Mouse (Mus musculus): ENCODE measurements around the gene Teddm2.

The Teddm2 gene

DNA sequence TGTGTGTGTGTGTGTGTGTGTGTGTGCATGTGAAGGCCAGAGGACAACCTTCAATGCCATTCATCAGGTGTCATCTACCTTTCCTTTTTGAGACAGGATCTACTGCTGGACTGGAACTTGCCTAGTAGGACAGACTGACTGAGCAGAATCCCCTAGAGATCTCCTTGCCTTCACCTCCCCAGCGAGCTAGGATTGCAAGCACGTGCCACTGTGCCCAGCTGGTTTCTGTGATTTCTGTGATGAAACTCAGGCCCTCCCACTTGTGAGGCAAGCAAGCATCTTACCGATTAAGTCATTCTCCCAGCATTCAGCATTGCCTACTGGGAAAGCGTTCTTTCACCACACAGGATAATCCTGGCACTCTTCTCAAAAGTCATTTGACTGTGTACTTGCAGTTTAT lies 69.3 kb downstream of the Teddm2 start:
- 82% methylated on average over 4 of the region's 4 CpGs for WGBS

- WGBS: 77% methylated on average over 3 of the region's 3 CpGs
Observed at GRCm38 (mm10) chr1:153820216-153820615, 79.8 kb downstream of the Teddm2 start.

GRCm38 (mm10) chr1:153814278-153814677 lies 85.8 kb downstream of the Teddm2 start:
- 59% methylated on average over 2 of the region's 2 CpGs for WGBS

DNA sequence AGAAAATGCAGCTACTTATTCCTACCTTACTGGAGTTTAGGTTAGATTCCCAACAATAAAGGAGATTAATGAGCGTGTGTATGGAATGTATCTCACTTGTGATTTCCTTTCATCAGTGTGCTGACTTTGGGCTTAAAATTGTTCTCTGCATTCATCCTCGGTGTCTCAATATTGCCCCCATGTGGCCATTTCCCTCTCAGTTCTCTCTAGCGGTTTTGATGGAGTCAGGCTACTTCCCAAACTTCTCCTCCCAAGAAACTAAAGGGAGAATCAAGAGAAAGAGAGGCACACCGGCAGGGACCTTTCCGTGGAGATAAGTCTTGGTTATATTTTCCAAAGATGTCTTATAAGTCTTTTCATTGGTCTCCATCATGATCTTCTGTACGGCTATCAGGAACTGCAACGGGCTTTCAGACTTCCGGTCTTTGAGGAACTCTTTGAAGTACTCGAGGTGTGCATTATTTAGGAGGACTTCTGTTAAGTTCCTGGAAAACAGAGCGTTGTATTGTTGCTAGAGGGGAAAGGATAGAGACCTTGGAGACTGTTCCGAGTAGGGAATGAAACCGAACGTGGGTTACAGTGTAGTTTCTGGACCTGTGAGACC lies 92.5 kb downstream of the Teddm2 start:
- WGBS: 49% methylated on average over 13 of the region's 13 CpGs

GRCm38 (mm10) chr1:153803530-153803929 lies 96.5 kb downstream of the Teddm2 start:
- WGBS: 76% methylated on average over 8 of the region's 8 CpGs

DNA sequence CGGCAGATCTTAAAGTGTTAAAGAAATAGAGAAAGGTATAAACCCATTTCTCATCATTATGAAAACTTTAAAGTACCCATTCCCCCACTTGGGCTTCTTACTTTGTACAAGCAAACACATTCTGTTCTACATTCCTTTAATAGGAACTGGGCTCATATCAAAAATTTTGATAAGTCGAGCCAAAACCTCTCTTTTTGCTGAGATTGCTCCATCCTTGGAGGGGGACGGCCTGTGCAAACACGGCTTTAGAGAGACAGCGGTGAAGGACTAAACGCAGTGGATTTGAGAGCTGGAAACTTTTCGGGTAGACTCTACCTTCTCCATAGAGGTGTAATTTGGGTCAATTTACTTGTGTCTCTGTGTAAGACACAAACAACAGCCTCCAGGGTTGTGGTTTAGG lies 97.3 kb downstream of the Teddm2 start:
- WGBS: 56% methylated on average over 7 of the region's 7 CpGs

Measured in cerebral cortex, adult 2 months (tissue).